Mouse (Mus musculus): ENCODE results near the gene Enox1.

Enox1 gene

GRCm38 (mm10) chr14:77196246-77196645 lies 39.7 kb downstream of the Enox1 start:
- DNase-seq (ENCODE audit: low spot score in 2 of 2): no peak

GRCm38 (mm10) chr14:77197414-77197915 lies 40.9 kb downstream of the Enox1 start:
- DNase-seq (ENCODE audit: low spot score in 2 of 2): no peak

GRCm38 (mm10) chr14:77210889-77211288 lies 54.3 kb downstream of the Enox1 start:
- DNase-seq (ENCODE audit: low spot score in 2 of 2): no peak

GRCm38 (mm10) chr14:77213210-77213609 lies 56.6 kb downstream of the Enox1 start:
- DNase-seq (ENCODE audit: low spot score in 2 of 2): no peak

GRCm38 (mm10) chr14:77214848-77215247 lies 58.3 kb downstream of the Enox1 start:
- DNase-seq (ENCODE audit: low spot score in 2 of 2): no peak

GRCm38 (mm10) chr14:77225346-77225745 lies 68.8 kb downstream of the Enox1 start:
- peak in 1 of 2 experiments; percentile 20 for DNase-seq (ENCODE audit: low spot score in 2 of 2)

- DNase-seq (ENCODE audit: low spot score in 2 of 2): no peak
Measured at GRCm38 (mm10) chr14:77238811-77239210, 82.2 kb downstream of the Enox1 start.

- DNase-seq (ENCODE audit: low spot score in 2 of 2): no peak
Measured at GRCm38 (mm10) chr14:77239360-77239759, 82.8 kb downstream of the Enox1 start.

GRCm38 (mm10) chr14:77246977-77247376 lies 90.4 kb downstream of the Enox1 start:
- no peak for DNase-seq (ENCODE audit: low spot score in 2 of 2)

GRCm38 (mm10) chr14:77248426-77248825 lies 91.9 kb downstream of the Enox1 start:
- DNase-seq (ENCODE audit: low spot score in 2 of 2): no peak

GRCm38 (mm10) chr14:77248946-77249345 lies 92.4 kb downstream of the Enox1 start:
- no peak for DNase-seq (ENCODE audit: low spot score in 2 of 2)

GRCm38 (mm10) chr14:77250652-77251238 lies 94.2 kb downstream of the Enox1 start:
- no peak for DNase-seq (ENCODE audit: low spot score in 2 of 2)

- DNase-seq (ENCODE audit: low spot score in 2 of 2): no peak
Measured at GRCm38 (mm10) chr14:77255201-77255600, 98.6 kb downstream of the Enox1 start.

- DNase-seq (ENCODE audit: low spot score in 2 of 2): no peak
Measured at GRCm38 (mm10) chr14:77255711-77256110, 99.1 kb downstream of the Enox1 start.

- DNase-seq (ENCODE audit: low spot score in 2 of 2): no peak
Measured at GRCm38 (mm10) chr14:77256943-77257342, 100.4 kb downstream of the Enox1 start.

- no peak for DNase-seq (ENCODE audit: low spot score in 2 of 2)
Measured at GRCm38 (mm10) chr14:77257461-77257860, 100.9 kb downstream of the Enox1 start.

- DNase-seq (ENCODE audit: low spot score in 2 of 2): no peak
Measured at GRCm38 (mm10) chr14:77258186-77258585, 101.6 kb downstream of the Enox1 start.

GRCm38 (mm10) chr14:77259686-77260085 lies 103.1 kb downstream of the Enox1 start:
- no peak for DNase-seq (ENCODE audit: low spot score in 2 of 2)

GRCm38 (mm10) chr14:77260107-77260506 lies 103.5 kb downstream of the Enox1 start:
- no peak for DNase-seq (ENCODE audit: low spot score in 2 of 2)

GRCm38 (mm10) chr14:77266805-77267771 lies 110.5 kb downstream of the Enox1 start:
- DNase-seq (ENCODE audit: low spot score in 2 of 2): no peak

- DNase-seq (ENCODE audit: low spot score in 2 of 2): no peak
Measured at GRCm38 (mm10) chr14:77272248-77272930, 115.8 kb downstream of the Enox1 start.

- DNase-seq (ENCODE audit: low spot score in 2 of 2): no peak
Measured at GRCm38 (mm10) chr14:77272931-77273446, 116.4 kb downstream of the Enox1 start.

All from frontal cortex, postnatal 25 days (tissue).